Mouse (Mus musculus) ZHBTc4 (cell line): ENCODE measurements around the gene Use1.

ENCODE experiments used
- DNase-seq: peaks from one replicate; pipeline ENCODE4 v3.0.0-alpha.2; 2011; ENCODE audit warnings: low read depth, low spot score

The Use1 gene

DNA sequence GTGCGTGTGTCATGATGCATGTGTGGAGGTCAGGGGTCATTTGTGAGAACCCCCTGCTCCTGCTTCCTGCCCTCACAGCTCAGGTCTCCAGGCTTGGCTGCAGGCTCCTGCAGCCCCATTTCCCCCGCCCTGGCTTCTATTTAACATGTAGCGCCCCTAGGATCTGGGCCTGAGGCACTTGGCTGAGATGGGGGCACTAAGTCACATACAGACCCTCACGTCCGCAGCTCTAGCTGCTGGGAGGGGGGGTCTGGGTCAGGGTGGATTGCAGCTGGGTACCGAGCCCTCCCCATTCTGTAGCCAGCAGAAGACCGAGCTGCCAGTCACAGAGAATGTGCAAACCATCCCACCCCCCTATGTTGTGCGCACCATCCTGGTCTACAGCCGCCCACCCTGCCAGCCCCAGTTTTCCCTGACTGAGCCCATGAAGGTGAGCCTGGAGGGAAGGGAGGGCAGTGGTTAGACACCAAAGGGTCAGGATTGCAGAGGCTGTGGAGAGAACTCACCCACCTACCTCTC lies 35.9 kb downstream of the Use1 start:
- no peak for DNase-seq

- DNase-seq: peak; percentile 76
Observed at GRCm38 (mm10) chr8:71403107-71403885, 36.6 kb downstream of the Use1 start.

GRCm38 (mm10) chr8:71404011-71404410 lies 37.4 kb downstream of the Use1 start:
- DNase-seq: no peak

GRCm38 (mm10) chr8:71404951-71405351 lies 38.3 kb downstream of the Use1 start:
- no peak for DNase-seq

GRCm38 (mm10) chr8:71405401-71406098 lies 38.9 kb downstream of the Use1 start, which contains the start of gene Ankle1:
Gene Ankle1 (plus strand): TSS chr8:71406010.
- DNase-seq: peak; percentile 98

DNA sequence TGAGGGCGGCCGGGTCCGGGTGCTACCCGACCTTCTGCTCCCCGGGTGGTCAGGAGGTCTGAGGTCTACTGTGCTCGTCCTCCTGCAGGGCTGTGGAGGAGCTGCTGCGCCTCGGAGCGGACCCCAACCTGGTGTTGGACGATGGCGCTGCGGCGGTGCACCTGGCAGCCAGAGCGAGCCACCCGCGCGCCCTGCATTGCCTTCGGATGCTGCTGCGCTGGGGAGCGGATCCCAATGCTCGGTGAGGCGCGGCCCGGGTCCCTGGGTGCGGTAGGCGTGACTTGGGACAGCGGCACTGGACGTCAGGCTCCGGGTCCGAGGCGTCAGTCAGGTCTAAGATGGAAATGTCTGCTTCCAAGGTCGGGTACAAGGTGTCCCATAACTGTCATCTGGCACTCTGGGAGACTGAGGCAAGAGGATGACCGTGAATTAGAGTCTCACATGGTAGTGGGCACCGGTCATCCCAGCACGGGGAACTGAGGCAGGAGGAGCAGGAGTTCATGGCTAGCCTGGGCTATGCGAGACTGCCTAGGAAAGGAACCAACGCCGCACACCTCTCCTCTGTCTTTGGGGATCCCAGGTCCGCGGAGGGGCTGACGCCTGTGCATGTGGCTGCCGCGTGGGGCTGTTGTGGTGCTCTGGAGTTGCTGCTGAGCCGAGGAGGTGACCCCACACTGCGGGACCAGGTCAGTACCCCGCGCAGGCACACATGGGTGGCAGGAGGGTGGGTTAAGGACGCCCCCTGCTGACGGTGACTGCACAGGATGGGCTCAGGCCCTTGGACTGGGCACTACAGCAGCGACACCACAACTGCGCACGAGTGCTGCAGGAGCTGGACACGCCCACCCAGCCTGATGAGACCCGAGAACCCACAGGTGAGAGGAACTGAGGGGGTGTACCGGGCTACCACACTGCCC lies 39.7 kb downstream of the Use1 start:
- DNase-seq: peak; percentile 73

GRCm38 (mm10) chr8:71407441-71407840 lies 40.8 kb downstream of the Use1 start:
- no peak for DNase-seq

- DNase-seq: no peak
Observed at GRCm38 (mm10) chr8:71408231-71408630, 41.6 kb downstream of the Use1 start.

DNA sequence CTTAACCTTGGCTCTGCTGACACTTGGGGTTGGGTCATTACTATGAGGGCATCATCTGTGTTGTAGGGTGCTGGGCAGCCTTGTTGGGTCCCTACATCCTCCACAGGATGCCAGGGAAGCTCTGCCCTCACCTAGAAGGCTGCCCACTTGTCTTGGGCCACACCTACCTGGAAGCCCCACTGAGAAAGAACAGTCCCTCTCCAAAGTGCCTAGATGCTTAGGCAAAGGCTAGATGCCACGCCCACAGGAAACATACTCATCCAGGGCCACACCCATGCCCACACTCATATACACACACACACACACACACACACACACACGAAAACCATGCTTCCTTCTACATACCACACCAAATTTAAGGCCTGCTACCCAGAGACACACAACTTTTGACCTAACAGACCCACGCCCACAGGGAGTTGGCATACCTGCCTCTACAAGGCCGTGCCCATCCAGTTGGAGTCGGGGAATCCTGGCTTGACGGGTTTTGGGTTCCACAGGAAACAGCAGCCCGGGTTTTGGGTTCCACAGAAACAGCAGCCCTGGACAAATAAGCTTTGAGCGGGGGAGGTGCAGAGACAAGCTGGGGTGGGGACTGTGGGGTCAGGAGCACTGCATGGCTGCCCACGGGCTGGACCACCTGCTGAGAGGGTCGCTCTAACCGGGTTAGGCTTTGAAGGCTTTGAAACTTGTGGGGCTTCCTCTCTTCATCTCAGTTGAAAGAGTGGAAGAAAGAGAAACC lies 45.1 kb downstream of the Use1 start:
- DNase-seq: no peak
